Mouse (Mus musculus): Measurements from ENCODE around the gene Kif11.

DNA sequence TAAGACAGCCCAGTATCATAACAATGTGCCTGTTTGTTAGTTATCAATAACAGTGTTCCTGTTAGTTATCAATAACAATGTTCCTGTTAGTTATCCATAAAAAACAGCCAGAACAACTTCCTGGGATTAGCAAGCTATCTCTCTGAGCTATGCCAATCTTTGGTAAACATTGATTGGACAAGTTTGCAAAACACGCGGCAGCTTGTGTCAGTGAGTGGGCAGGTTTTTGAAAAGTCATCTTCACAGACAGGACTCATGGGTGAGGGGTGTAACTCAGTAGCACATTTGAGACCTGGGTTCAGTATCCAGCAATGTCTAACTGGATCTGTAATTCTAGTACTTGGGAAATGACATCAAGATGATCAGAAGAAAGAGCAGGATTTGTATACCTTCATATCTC lies 79.3 kb downstream of the Kif11 start:
- TF ChIP-seq CTCF (IDR thresholded peaks at IDR 0.05; ENCODE audit: control insufficient read depth, insufficient read depth, insufficient replicate concordance, low read depth, low read length): no peak
- no peak for TF ChIP-seq POLR2A (IDR thresholded peaks at IDR 0.05; ENCODE audit: control insufficient read depth, low read depth, low read length)

All from testis, adult 2 months (tissue).